Mouse (Mus musculus) erythroblast, embryonic 14.5 days (primary cell): ENCODE results near the gene Slc25a4. TPM values are rescaled to one million over a fixed set of nuclear protein-coding genes. Genes with fewer than 3 reads are reported as not detected.
A peak's percentile ranks its signal among the peaks of the same experiment; 100 is the strongest.

ENCODE experiments used
- H3K27me3 ChIP-seq: 2 replicates; pipeline ENCODE4 v1.6.1; 2012; ENCODE audit warnings: inconsistent platforms; ENCODE audit not compliant: control insufficient read depth
- H3K36me3 ChIP-seq: 2 replicates; pipeline ENCODE4 v1.6.1; 2012; ENCODE audit warnings: mild to moderate bottlenecking, inconsistent platforms; ENCODE audit not compliant: control insufficient read depth
- H3K4me1 ChIP-seq: 2 replicates; pipeline ENCODE4 v1.6.1; 2012; ENCODE audit warnings: inconsistent platforms; ENCODE audit not compliant: control insufficient read depth
- H3K4me3 ChIP-seq: replicated peaks from 2 replicates; pipeline ENCODE3; 2012; ENCODE audit warnings: moderate library complexity, mild to moderate bottlenecking, inconsistent platforms
- H3K9me3 ChIP-seq: 2 replicates; pipeline ENCODE4 v1.6.1; 2012; ENCODE audit warnings: low read length, inconsistent platforms, mixed read lengths; ENCODE audit not compliant: control insufficient read depth
- GATA1 ChIP-seq: IDR thresholded peaks from 2 replicates; pipeline ENCODE4 v1.6.1; 2012; ENCODE audit warnings: low read length, inconsistent platforms, mixed read lengths
- TAL1 ChIP-seq: IDR thresholded peaks from 3 replicates; pipeline ENCODE4 v1.6.1; 2012; ENCODE audit warnings: low read length, inconsistent platforms, mixed read lengths
- polyA plus RNA-seq: library from polyadenylated mRNA; stranded (reverse); fragments of >175 nt; gene quantifications from 2 replicates; pipeline ENCODE4 v1.2.3, GENCODE M21; 2012

The Slc25a4 gene
- polyA plus RNA-seq = 0.24 and 0.45 TPM in 2 replicates

DNA sequence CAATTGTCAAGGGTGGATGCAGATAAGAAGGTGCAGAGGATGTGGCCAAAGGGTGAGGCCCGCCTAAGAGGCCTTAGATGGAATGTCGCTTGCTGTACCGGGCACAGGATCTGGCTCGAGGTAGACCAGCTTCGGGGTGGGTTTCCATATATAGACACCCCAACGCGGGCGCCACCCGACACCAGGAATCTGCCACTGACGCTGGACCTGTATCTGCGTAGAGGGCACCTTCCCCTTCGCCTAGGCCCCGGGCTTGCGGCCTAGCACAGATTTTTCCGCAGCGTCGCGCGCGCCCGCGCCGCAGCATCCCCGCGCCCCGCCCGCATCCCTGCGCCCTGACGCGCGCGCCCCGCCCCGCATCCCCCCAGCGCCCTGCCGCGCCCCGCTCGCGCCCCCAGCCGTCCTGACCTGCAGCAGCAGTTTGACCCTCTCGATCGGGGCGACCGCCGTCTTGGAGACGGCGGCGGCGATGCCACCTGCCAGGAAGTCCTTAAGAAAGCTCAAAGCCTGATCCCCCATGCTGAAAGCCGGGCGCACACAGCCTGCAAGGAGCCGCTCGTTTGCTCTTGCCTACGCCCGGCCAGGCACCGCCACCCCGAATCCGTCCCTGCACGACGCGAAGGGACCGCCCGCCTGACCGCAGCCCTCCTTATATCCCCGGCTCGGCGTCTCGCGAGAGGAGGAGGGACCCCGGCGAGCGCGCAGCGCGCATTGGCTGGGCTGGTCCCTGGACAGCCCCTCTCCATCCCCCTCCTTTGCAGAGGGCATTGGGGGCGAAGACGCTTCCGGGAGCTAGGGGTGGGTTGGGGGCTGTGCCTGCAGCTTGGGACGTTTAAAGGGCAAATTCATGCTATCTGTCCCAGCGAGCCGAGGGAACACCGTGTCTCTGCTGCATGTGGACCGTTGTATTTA, at the start of gene Slc25a4:
Gene Slc25a4 (minus strand): TSS at position 881 of the 912 bp plus-strand sequence.
- Histone ChIP-seq H3K9me3 (no peaks in the 10 kb centered on the region), H3K4me3 (peak within 1 kb of the TSS; percentile 63), H3K4me1 (peaks cover 18% of the 10 kb centered on the region), H3K27me3 (peaks cover 9% of the 10 kb centered on the region), H3K36me3 (peaks cover 18% of the 10 kb centered on the region)
- TF ChIP-seq GATA1 (no peak), TAL1 (no peak)

GRCm38 (mm10) chr8:46257921-46258682, 47.0 kb upstream of the Slc25a4 start:
- no peak overlapping the region for H3K4me3 ChIP-seq
- no peaks in the 10 kb centered on the region for H3K27me3 ChIP-seq
- no peaks in the 10 kb centered on the region for H3K9me3 ChIP-seq
- TF ChIP-seq TAL1 = no peak
- TF ChIP-seq GATA1 = no peak
- H3K4me1 ChIP-seq = no peaks in the 10 kb centered on the region
- no peaks in the 10 kb centered on the region for H3K36me3 ChIP-seq

GRCm38 (mm10) chr8:46252456-46252855, 41.4 kb upstream of the Slc25a4 start:
- Histone ChIP-seq H3K9me3 (no peaks in the 10 kb centered on the region), H3K4me1 (no peaks in the 10 kb centered on the region), H3K4me3 (no peak overlapping the region), H3K36me3 (no peaks in the 10 kb centered on the region), H3K27me3 (no peaks in the 10 kb centered on the region)
- TF ChIP-seq GATA1 (no peak), TAL1 (no peak)

- Histone ChIP-seq H3K4me1 (no peaks in the 10 kb centered on the region), H3K9me3 (no peaks in the 10 kb centered on the region), H3K4me3 (no peak overlapping the region), H3K36me3 (no peaks in the 10 kb centered on the region), H3K27me3 (no peaks in the 10 kb centered on the region)
- TF ChIP-seq GATA1 (no peak), TAL1 (no peak)
These were observed 40.5 kb upstream of the Slc25a4 start for GRCm38 (mm10) chr8:46251561-46251960.

DNA sequence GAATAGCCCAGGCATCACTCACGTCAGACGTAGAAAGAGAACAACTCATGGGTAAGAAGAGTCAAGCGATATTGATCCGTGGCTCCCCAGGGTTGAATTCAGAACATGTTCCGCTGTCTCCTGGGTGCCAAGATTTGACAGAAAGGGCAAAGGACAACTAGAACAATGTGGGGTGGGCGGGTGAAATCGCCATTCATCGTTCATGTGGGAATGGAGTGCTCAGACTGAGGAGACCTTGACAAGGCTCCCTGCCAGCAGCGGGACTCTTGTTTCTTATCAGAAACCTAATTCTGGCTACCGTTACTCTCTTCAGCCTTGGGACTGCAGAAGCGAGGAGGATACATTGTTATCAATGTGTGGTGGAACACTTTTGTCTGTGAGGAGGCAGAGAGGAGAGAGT, 35.3 kb upstream of the Slc25a4 start:
- no peaks in the 10 kb centered on the region for H3K9me3 ChIP-seq
- peaks cover 4% of the 10 kb centered on the region for H3K4me1 ChIP-seq
- H3K4me3 ChIP-seq = no peak overlapping the region
- H3K27me3 ChIP-seq = no peaks in the 10 kb centered on the region
- TF ChIP-seq GATA1 (no peak), TAL1 (no peak)
- H3K36me3 ChIP-seq = no peaks in the 10 kb centered on the region

DNA sequence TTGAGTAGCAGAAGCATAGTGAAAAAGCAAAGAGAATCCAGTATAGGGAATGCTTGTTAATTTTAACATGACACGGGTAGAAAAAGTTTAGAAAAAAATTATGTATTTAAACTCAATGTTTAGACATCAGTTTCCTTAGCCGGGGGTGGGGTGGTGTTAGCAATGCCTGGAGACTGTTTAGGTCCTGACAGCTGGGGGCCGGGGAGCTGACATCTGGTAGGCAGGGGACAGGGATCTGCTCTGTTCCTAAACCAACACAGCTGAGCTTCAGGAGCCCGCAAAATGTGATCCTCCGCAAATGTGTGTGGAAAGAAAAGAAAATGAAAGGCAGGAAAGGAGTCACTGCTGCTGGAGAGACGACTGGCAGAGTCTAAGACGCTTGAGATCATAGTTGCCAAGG, 31.9 kb upstream of the Slc25a4 start:
- H3K9me3 ChIP-seq = no peaks in the 10 kb centered on the region
- 0 out of 2 replicates have a peak, but pooled peaks cover 2% of the 10 kb centered on the region for H3K27me3 ChIP-seq
- H3K4me3 ChIP-seq = no peak overlapping the region
- no peaks in the 10 kb centered on the region for H3K36me3 ChIP-seq
- peaks cover 4% of the 10 kb centered on the region for H3K4me1 ChIP-seq
- TF ChIP-seq TAL1 = no peak
- no peak for TF ChIP-seq GATA1

GRCm38 (mm10) chr8:46241568-46242374, 30.7 kb upstream of the Slc25a4 start:
- TF ChIP-seq GATA1 (no peak), TAL1 (no peak)
- H3K27me3 ChIP-seq = 0 out of 2 replicates have a peak, but pooled peaks cover 2% of the 10 kb centered on the region
- no peaks in the 10 kb centered on the region for H3K9me3 ChIP-seq
- H3K4me1 ChIP-seq = peaks cover 4% of the 10 kb centered on the region
- no peaks in the 10 kb centered on the region for H3K36me3 ChIP-seq
- no peak overlapping the region for H3K4me3 ChIP-seq

DNA sequence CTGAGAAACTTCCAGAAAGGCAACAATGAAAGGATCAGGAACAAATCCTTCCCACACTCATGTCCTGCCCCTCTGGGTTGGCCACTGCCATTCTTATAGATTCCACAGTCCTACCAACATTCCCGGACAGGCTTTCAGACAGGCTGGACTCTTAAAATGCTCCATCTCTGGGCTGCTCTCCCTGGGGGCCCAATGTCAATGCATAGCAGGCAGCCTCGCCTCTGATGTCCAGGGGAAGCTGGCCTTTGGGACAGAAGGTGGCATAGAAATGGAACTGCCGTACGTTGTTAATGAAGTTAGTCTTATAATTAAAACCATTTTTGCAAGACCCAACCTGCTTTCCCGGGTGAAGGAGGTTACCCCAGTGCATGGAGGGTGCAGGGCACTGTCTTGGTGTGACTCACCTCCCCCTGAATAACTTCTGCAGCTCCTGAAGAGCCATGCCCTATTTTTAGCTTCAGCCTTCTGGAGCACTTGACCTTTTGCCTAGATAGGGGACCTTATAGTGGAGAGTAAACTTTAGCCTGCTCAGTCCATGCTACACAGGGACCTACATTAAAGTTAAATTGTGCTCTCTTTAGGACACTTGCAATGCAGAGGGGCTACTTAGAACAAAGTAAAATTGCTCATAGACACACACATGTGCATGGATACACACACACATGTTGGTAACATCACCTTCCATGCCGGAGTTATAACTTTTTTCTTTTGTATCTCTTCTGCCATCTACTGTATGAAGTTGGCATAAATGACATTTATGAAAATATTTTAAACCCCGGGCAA, 25.5 kb upstream of the Slc25a4 start:
- H3K4me3 ChIP-seq = no peak overlapping the region
- peaks cover under 1% of the 10 kb centered on the region for H3K4me1 ChIP-seq
- H3K27me3 ChIP-seq = 0 out of 2 replicates have a peak, but pooled peaks cover 2% of the 10 kb centered on the region
- TF ChIP-seq TAL1 (no peak), GATA1 (no peak)
- no peaks in the 10 kb centered on the region for H3K9me3 ChIP-seq
- no peaks in the 10 kb centered on the region for H3K36me3 ChIP-seq
